Mouse (Mus musculus) monocyte, adult 59 days (primary cell): ENCODE results near the gene Lyrm2. TPM values are rescaled to one million over a fixed set of nuclear protein-coding genes. Genes with fewer than 3 reads are reported as not detected.

Source experiments
- total RNA-seq, 2 experiments: library from RNA; stranded (reverse); gene quantifications; one replicate each; pipeline ENCODE4 v1.2.4; 2023

The Lyrm2 gene
- 10 to 100 TPM; 18.0 to 23.2 TPM for total RNA-seq

DNA sequence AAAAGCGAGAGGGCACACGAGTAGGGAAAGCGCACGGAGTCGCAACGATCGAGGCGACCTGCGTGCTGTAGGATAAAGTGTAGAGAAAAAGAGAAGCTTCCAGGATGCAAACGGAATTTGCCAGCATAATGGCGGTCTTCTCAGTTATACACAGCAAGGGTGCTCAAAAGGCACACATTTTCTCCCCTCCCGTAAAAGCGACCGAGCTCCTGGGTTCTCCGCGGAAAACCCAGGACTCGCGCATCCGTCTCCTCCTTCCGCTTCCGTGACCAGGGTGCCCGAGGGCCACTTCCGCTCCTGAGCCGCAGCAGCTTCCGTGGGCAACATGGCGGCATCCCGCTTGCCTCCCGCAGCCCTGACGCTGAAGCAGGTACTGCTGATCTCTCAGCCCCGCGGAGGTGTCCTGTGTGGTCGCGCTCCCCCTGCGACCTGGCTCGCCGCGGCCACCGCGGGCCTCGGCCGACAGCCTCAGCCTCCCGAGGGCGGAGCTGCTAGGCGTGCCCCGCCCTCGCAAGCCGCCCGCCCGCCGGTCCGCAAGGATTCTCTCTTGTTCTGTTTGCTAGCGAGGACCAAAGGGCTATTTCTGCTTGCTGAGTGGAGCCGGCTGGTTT is at the start of gene Lyrm2:
Lyrm2 (plus strand) TSS at position 288 of the 611 bp plus-strand sequence.

Other genes starting within 250 kb of the Lyrm2 start
- not detected for gene Gja10, start 197.5 kb upstream of the Lyrm2 start, total RNA-seq
- gene Casp8ap2, start 184.8 kb upstream of the Lyrm2 start, total RNA-seq = 10 to 100 TPM; 12.4 to 13.1 TPM
- 10 to 100 TPM; 18.9 to 22.2 TPM for gene Mdn1, start 143.1 kb upstream of the Lyrm2 start, total RNA-seq
- gene Ankrd6, start 150.6 kb downstream of the Lyrm2 start, total RNA-seq = under 1 TPM; 0.43 to 0.84 TPM
- gene Rragd, start 182.8 kb downstream of the Lyrm2 start, total RNA-seq = 1 to 10 TPM; 1.6 to 1.9 TPM
- 10 to 100 TPM; 64.6 to 66.6 TPM for gene Ube2j1, start 231.2 kb downstream of the Lyrm2 start, total RNA-seq